Mouse (Mus musculus): ENCODE measurements around the gene Rcan2. TPM values are rescaled to one million over a fixed set of nuclear protein-coding genes. Genes with fewer than 3 reads are reported as not detected.

Gene Rcan2
- polyA plus RNA-seq, 1 experiment = 0.67 TPM

DNA sequence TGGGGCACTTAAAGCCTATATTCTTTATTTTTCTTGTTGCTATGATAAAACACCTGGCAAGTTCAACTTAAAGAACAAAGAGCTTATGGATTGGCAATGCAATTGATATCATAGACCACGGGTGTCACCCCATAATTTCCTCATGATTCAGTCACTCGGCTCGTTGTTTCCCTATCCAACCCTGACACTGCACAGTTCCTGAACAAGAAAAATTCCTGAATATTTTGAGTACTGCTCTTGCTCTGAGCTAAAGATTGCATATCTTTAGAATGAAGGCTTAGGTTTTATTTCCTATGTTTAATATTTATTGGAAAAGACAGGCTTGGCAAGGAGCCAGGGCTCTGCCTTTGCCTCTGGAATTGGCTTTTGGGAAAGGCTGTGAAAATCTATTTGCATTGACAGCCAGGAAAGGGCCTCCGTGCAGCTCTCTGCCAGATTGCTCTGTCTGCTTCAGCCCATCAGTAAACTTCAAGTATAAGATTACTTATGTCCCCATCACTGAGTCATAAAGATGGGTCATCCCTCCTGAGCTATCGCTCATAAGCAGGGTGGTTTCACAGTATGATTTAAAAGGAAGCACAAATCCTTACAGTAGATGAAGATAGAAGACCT, 188.3 kb downstream of the Rcan2 start:
- TF ChIP-seq POLR2A (IDR thresholded peaks at IDR 0.05; ENCODE audit: low read depth, low read length) (no peak), CTCF (IDR thresholded peaks at IDR 0.05; ENCODE audit: extremely low read depth, insufficient read length, insufficient replicate concordance, low read depth, low read length) (no peak)
- Histone ChIP-seq H3K27ac (ENCODE audit: insufficient read depth, low read depth, low read length) (no peak overlapping the region), H3K4me3 (ENCODE audit: low read depth, low read length) (no peak overlapping the region), H3K27me3 (ENCODE audit: control insufficient read depth, insufficient read depth, low read length) (no peaks in the 10 kb centered on the region), H3K4me1 (ENCODE audit: control insufficient read depth, insufficient read depth, insufficient read length, low read length) (no peaks in the 10 kb centered on the region), H3K36me3 (ENCODE audit: control insufficient read depth, insufficient read depth, low read length) (no peaks in the 10 kb centered on the region)
- WGBS = 50% methylated on average over 5 of the region's 5 CpGs

DNA sequence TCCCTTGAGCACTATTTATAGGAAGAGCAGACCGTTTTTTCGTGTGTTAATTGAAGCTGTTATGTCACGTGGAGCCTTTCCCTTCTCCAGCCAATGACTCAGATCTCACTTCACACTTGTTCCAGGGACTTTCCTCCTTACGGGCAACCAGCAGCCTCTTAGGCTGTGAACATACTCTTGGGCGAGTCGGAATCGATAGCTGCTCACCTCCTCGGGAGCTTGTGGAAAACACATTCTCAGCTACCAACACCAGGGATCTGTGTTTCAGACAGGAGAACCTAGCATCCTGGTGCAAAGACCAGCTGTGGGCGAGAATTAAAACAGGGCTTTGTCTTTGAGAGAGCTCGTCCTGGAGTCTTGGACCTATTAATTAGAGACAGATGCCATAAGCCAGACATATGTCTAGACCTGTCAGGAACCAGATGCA, 189.8 kb downstream of the Rcan2 start:
- H3K4me3 ChIP-seq (ENCODE audit: low read depth, low read length) = no peak overlapping the region
- WGBS = 72% methylated on average over 10 of the region's 10 CpGs
- H3K36me3 ChIP-seq (ENCODE audit: control insufficient read depth, insufficient read depth, low read length) = no peaks in the 10 kb centered on the region
- no peaks in the 10 kb centered on the region for H3K27me3 ChIP-seq (ENCODE audit: control insufficient read depth, insufficient read depth, low read length)
- TF ChIP-seq POLR2A (IDR thresholded peaks at IDR 0.05; ENCODE audit: low read depth, low read length) (no peak), CTCF (IDR thresholded peaks at IDR 0.05; ENCODE audit: extremely low read depth, insufficient read length, insufficient replicate concordance, low read depth, low read length) (no peak)
- no peak overlapping the region for H3K27ac ChIP-seq (ENCODE audit: insufficient read depth, low read depth, low read length)
- H3K4me1 ChIP-seq (ENCODE audit: control insufficient read depth, insufficient read depth, insufficient read length, low read length) = no peaks in the 10 kb centered on the region

DNA sequence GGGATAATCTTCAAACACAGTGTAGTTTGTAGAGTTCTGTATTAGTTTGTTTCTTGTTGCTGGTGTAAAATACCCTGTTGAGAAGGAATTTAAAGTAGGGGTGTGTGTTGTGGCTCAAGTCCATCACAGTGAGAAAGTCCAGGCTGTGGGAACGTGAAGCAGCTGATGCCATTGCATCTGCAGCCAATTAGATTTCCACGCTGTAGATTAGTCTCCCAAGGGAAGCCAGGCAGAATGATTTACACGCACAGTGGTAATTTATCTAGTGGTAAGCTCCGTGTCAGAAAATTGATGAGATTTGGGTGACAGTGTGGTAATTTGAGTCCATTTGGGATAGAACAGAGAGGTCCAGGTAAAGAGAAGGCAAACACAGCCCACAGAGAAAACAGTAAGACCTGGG, 192.9 kb downstream of the Rcan2 start:
- Histone ChIP-seq H3K4me3 (ENCODE audit: low read depth, low read length) (no peak overlapping the region), H3K4me1 (ENCODE audit: control insufficient read depth, insufficient read depth, insufficient read length, low read length) (no peaks in the 10 kb centered on the region)
- 62% methylated on average over 4 of the region's 4 CpGs for WGBS

DNA sequence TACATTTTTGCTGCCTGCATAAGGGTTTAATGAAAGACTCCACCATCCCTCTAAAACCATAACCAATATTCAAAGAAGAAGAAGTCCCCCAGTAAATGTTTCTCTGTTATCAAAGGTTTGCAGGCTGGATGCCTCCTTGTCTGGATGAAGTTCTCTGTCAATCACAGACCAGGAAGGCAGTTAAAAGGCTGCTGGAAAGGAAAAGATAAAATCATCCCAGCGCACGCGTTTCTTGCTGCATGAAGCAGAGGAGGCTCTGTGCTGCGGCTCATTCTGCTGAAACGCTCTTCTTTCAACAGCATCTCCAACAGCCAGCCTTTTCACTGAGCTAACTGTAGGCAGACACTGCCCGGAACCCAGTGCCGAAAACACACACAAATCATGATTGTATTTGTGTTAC, 196.4 kb downstream of the Rcan2 start:
- Histone ChIP-seq H3K4me3 (ENCODE audit: low read depth, low read length) (no peak overlapping the region), H3K4me1 (ENCODE audit: control insufficient read depth, insufficient read depth, insufficient read length, low read length) (no peaks in the 10 kb centered on the region), H3K27ac (ENCODE audit: insufficient read depth, low read depth, low read length) (no peak overlapping the region), H3K27me3 (ENCODE audit: control insufficient read depth, insufficient read depth, low read length) (no peaks in the 10 kb centered on the region), H3K36me3 (ENCODE audit: control insufficient read depth, insufficient read depth, low read length) (no peaks in the 10 kb centered on the region)
- 82% methylated on average over 7 of the region's 7 CpGs for WGBS
- TF ChIP-seq POLR2A (IDR thresholded peaks at IDR 0.05; ENCODE audit: low read depth, low read length) = no peak
- no peak for TF ChIP-seq CTCF (IDR thresholded peaks at IDR 0.05; ENCODE audit: extremely low read depth, insufficient read length, insufficient replicate concordance, low read depth, low read length)

More for the DNA sequence above, 192.9 kb downstream of the Rcan2 start:
- H3K36me3 ChIP-seq (ENCODE audit: control insufficient read depth, insufficient read depth, low read length) = no peaks in the 10 kb centered on the region
- H3K27me3 ChIP-seq (ENCODE audit: control insufficient read depth, insufficient read depth, low read length) = no peaks in the 10 kb centered on the region
- no peak overlapping the region for H3K27ac ChIP-seq (ENCODE audit: insufficient read depth, low read depth, low read length)
- TF ChIP-seq POLR2A (IDR thresholded peaks at IDR 0.05; ENCODE audit: low read depth, low read length) (no peak), CTCF (IDR thresholded peaks at IDR 0.05; ENCODE audit: extremely low read depth, insufficient read length, insufficient replicate concordance, low read depth, low read length) (no peak)

DNA sequence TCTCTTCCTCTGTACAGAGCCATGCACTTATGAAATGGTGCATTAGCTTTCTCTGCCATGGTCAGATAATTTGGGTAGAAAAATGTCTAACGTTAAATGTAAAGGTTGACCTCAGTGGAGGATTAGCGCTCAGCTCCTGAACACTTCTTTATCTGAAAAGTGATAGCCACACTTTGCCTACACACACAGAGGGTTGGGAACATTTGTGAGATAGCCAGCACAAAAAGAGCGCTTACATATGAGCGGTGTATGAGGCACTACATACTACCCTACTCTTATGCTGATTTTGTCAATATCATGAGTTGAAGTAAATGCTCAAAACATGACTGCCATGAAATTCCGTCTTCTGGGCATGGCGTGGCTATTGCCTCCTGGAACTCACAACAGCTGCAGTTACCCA, 196.9 kb downstream of the Rcan2 start:
- WGBS = 91% methylated on average over 6 of the region's 6 CpGs
- Histone ChIP-seq H3K36me3 (ENCODE audit: control insufficient read depth, insufficient read depth, low read length) (no peaks in the 10 kb centered on the region), H3K4me1 (ENCODE audit: control insufficient read depth, insufficient read depth, insufficient read length, low read length) (no peaks in the 10 kb centered on the region), H3K27me3 (ENCODE audit: control insufficient read depth, insufficient read depth, low read length) (no peaks in the 10 kb centered on the region), H3K27ac (ENCODE audit: insufficient read depth, low read depth, low read length) (no peak overlapping the region), H3K4me3 (ENCODE audit: low read depth, low read length) (no peak overlapping the region)
- TF ChIP-seq CTCF (IDR thresholded peaks at IDR 0.05; ENCODE audit: extremely low read depth, insufficient read length, insufficient replicate concordance, low read depth, low read length) = no peak
- no peak for TF ChIP-seq POLR2A (IDR thresholded peaks at IDR 0.05; ENCODE audit: low read depth, low read length)

DNA sequence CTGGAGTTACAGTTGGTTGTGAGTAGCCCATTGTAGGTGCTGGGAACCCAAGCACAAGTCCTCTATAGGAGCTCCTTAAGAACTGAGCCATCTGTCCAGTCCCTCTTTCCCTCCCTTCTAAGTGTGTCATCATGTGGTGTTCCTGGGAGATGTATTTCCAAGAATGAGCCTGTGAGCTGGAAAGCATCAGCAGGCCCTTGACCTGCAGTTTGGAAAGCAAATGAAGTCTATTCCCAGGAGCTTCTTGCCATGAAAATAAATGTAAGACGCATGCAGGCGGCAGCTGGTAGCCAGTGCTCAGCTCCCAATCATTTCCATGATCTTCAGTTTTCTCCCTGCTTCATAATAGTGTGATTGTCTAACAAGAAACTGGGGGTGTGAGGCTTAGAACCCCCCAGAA, 203.2 kb downstream of the Rcan2 start:
- 92% methylated on average over 2 of the region's 2 CpGs for WGBS
- Histone ChIP-seq H3K4me3 (ENCODE audit: low read depth, low read length) (no peak overlapping the region), H3K27ac (ENCODE audit: insufficient read depth, low read depth, low read length) (no peak overlapping the region), H3K36me3 (ENCODE audit: control insufficient read depth, insufficient read depth, low read length) (no peaks in the 10 kb centered on the region), H3K27me3 (ENCODE audit: control insufficient read depth, insufficient read depth, low read length) (no peaks in the 10 kb centered on the region; the same call in 1 of the 2 replicates), H3K4me1 (ENCODE audit: control insufficient read depth, insufficient read depth, insufficient read length, low read length) (no peaks in the 10 kb centered on the region)
- TF ChIP-seq CTCF (IDR thresholded peaks at IDR 0.05; ENCODE audit: extremely low read depth, insufficient read length, insufficient replicate concordance, low read depth, low read length) (no peak), POLR2A (IDR thresholded peaks at IDR 0.05; ENCODE audit: low read depth, low read length) (no peak)

DNA sequence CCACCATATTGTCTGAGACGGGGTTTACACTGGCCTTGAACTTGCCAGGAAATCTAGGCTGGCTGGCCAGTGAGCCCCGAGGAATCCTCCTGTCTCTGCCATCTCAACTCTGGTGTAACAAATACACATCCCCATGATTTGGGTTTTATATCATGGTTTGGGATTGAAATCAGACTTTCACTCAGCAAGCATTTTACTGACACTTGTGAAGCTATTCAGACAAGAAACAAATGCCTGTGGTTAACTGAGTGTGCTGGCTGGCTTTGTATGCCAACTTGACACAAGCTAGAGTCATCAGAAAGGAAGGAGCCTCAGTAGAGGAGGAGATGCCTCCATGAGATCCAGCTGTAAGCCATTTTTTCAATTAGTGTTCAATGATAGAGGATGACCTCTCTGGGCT, 206.3 kb downstream of the Rcan2 start:
- WGBS = 83% methylated on average over 2 of the region's 2 CpGs
- Histone ChIP-seq H3K4me3 (ENCODE audit: low read depth, low read length) (no peak overlapping the region), H3K27ac (ENCODE audit: insufficient read depth, low read depth, low read length) (no peak overlapping the region), H3K27me3 (ENCODE audit: control insufficient read depth, insufficient read depth, low read length) (no peaks in the 10 kb centered on the region; the same call in 1 of the 2 replicates), H3K36me3 (ENCODE audit: control insufficient read depth, insufficient read depth, low read length) (no peaks in the 10 kb centered on the region), H3K4me1 (ENCODE audit: control insufficient read depth, insufficient read depth, insufficient read length, low read length) (no peaks in the 10 kb centered on the region)
- no peak for TF ChIP-seq CTCF (IDR thresholded peaks at IDR 0.05; ENCODE audit: extremely low read depth, insufficient read length, insufficient replicate concordance, low read depth, low read length)
- no peak for TF ChIP-seq POLR2A (IDR thresholded peaks at IDR 0.05; ENCODE audit: low read depth, low read length)
